Mouse (Mus musculus): Measurements from ENCODE around the gene Atg14. TPM values are rescaled to one million over a fixed set of nuclear protein-coding genes. Genes with fewer than 3 reads are reported as not detected.

The Atg14 gene
- total RNA-seq, 1 experiment from 2014 or later: 12.3 TPM

- DNase-seq: no peak
These were observed 63.8 kb downstream of the Atg14 start for GRCm38 (mm10) chr14:47506676-47507075.

- DNase-seq: peak; percentile 34
These were observed 66.4 kb downstream of the Atg14 start for GRCm38 (mm10) chr14:47504036-47504435.

- DNase-seq: no peak
These were observed 71.8 kb downstream of the Atg14 start for GRCm38 (mm10) chr14:47498632-47499031.

- no peak for DNase-seq
These were observed 73.3 kb downstream of the Atg14 start for GRCm38 (mm10) chr14:47497166-47497565.

- no peak for DNase-seq
These were observed 74.5 kb downstream of the Atg14 start for GRCm38 (mm10) chr14:47495951-47496350.

GRCm38 (mm10) chr14:47493592-47494361, 76.7 kb downstream of the Atg14 start:
- no peak for DNase-seq

Other genes with a start within 250 kb of the Atg14 start
- 7.9 and 9.9 TPM in 2 replicates for gene Lgals3, start 202.9 kb downstream of the Atg14 start, total RNA-seq (2021)
- gene Dlgap5, start 152.2 kb downstream of the Atg14 start, total RNA-seq (2021): 8.3 and 11.4 TPM in 2 replicates
- gene Fbxo34, start 120.2 kb downstream of the Atg14 start, total RNA-seq (2021): 21.3 and 27.8 TPM in 2 replicates
- 53.5 and 67.5 TPM in 2 replicates for gene Ktn1, start 77.8 kb upstream of the Atg14 start, total RNA-seq (2021)